Mouse (Mus musculus): Measurements from ENCODE around the gene Lyrm1.

GRCm38 (mm10) chr7:119873050-119873449, 22.6 kb upstream of the Lyrm1 start:
- TF ChIP-seq NRF1 (IDR thresholded peaks at IDR 0.05; ENCODE audit: low read depth, low read length) = no peak
- no peak for TF ChIP-seq RAD21 (IDR thresholded peaks at IDR 0.05; ENCODE audit: low read depth, low read length)
- no peak for TF ChIP-seq CHD1 (IDR thresholded peaks at IDR 0.05; ENCODE audit: low read depth, low read length)
- TF ChIP-seq IRF4 (IDR thresholded peaks at IDR 0.05; ENCODE audit: low read depth, low read length) = no peak
- TF ChIP-seq POLR2AphosphoS2 (IDR thresholded peaks at IDR 0.05; ENCODE audit: low read depth, low read length) = no peak

All from CH12.LX (cell line).